Mouse (Mus musculus) intestine, embryonic 14.5 days (tissue): ENCODE measurements around the gene Rgs5. TPM values are rescaled to one million over a fixed set of nuclear protein-coding genes. Genes with fewer than 3 reads are reported as not detected.

Source experiments
- ATAC-seq: fragments of 200-750 bp; cut with Nextera tagmentation; replicated peaks from 2 replicates; pipeline ENCODE4 v1.8.0; 2017; ENCODE audit warnings: low read depth, moderate number of reproducible peaks, moderate TSS enrichment, moderate library complexity; ENCODE audit not compliant: low FRiP score, low TSS enrichment
- DNase-seq: peaks from one replicate; pipeline ENCODE4 v3.0.0-alpha.2; 2018; ENCODE audit warnings: low spot score
- H3K27ac ChIP-seq: fragments of 300-500 bp; sonication (generic); 2 replicates; pipeline ENCODE4 v1.5.1; 2014; ENCODE audit warnings: low read depth, mild to moderate bottlenecking, control low read depth
- H3K27me3 ChIP-seq: fragments of 300-500 bp; sonication (generic); replicated peaks from 2 replicates; pipeline ENCODE4 v1.6.1; 2014; ENCODE audit warnings: low read length, control low read depth; ENCODE audit not compliant: control insufficient read depth, insufficient read depth
- H3K36me3 ChIP-seq: fragments of 300-500 bp; sonication (generic); 2 replicates; pipeline ENCODE4 v1.6.1; 2014; ENCODE audit warnings: low read length, control low read depth; ENCODE audit not compliant: control insufficient read depth, insufficient read depth
- H3K4me1 ChIP-seq: fragments of 300-500 bp; sonication (generic); replicated peaks from 2 replicates; pipeline ENCODE4 v1.6.1; 2014; ENCODE audit warnings: low read length, control low read depth, mixed read lengths; ENCODE audit not compliant: control insufficient read depth, insufficient read depth
- H3K4me2 ChIP-seq: fragments of 300-500 bp; sonication (generic); 2 replicates; pipeline ENCODE4 v1.6.1; 2014; ENCODE audit warnings: low read length
- H3K4me3 ChIP-seq: fragments of 300-500 bp; sonication (generic); 2 replicates; pipeline ENCODE4 v1.5.1; 2014; ENCODE audit warnings: low read depth, low read length, control low read depth, mixed read lengths
- H3K9ac ChIP-seq: fragments of 300-500 bp; sonication (generic); 2 replicates; pipeline ENCODE4 v1.6.1; 2014; ENCODE audit warnings: mild to moderate bottlenecking, low read length
- H3K9me3 ChIP-seq: fragments of 300-500 bp; sonication (generic); 2 replicates; pipeline ENCODE4 v1.6.1; 2016; ENCODE audit warnings: low read length, control low read depth; ENCODE audit not compliant: control insufficient read depth
- WGBS: fragments of 180-500 bp; shearing (Covaris S2); extraction: QIAGEN DNeasy Blood & Tissue Kit; methylation state at CpG from one replicate; pipeline ENCODE4 v1.1.7; 2014; 5-methylcytosine and 5-hydroxymethylcytosine counted together
- polyA plus RNA-seq: library from polyadenylated mRNA; unstranded; fragments of >200 nt; fragmentation: Nextera tagmentation; extraction: Ambion mirVana; gene quantifications from 2 replicates; pipeline ENCODE4 v1.2.1, GENCODE M21; 2014

Rgs5 gene
- polyA plus RNA-seq, 1 experiment from 2014 or later = 20.9 TPM

DNA sequence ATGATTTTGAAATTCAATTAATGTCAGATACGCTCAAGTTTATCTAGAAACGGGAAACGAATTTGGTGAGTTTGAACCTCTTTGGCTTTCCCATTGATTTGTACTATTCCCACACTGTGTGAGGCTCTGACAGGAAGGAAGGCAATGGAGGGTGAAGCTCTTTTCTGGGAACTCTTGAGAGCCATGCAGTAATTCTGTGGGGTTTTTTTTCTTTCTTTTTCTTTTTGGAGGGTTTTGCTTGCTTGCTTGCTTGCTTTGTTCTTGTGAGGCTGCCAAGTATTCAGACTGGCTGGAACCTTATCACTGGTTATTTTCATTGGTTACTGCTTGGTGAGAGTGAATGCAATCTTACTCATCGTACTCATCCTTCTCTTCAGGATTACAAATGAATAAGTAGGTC is 17.0 kb downstream of the Rgs5 start:
- no peaks in the 10 kb centered on the region; the same call in 1 of the 2 replicates for H3K4me1 ChIP-seq
- H3K9ac ChIP-seq = no peak overlapping the region
- H3K9me3 ChIP-seq = no peaks in the 10 kb centered on the region
- DNase-seq (no peak), ATAC-seq (no peak)
- 81% methylated on average over 4 of the region's 4 CpGs for WGBS
- H3K4me3 ChIP-seq = no peak overlapping the region
- no peak overlapping the region for H3K4me2 ChIP-seq
- no peaks in the 10 kb centered on the region for H3K27me3 ChIP-seq
- no peaks in the 10 kb centered on the region for H3K36me3 ChIP-seq
- H3K27ac ChIP-seq = no peak overlapping the region

DNA sequence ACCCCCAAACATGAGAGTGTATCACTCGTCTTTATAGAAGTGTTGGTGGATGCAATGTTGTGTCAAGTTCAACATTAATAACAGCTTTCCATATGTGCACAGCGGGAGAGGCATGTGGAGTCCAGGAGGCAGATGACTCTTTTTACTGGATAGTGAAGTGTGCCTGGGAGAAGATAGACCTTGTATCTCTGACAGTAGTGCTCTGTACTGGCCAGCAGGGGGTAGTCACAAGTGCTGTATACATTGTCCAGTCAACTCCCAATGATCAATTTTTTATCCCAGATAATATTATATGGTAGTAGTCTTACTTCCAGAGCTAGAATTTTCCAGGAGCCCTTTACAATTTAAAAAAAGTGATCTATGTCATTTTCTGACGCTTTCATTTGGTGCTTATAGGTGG is 18.8 kb downstream of the Rgs5 start:
- no peaks in the 10 kb centered on the region for H3K4me1 ChIP-seq
- H3K27ac ChIP-seq = no peak overlapping the region
- DNase-seq (no peak), ATAC-seq (no peak)
- H3K4me3 ChIP-seq = no peak overlapping the region
- H3K9ac ChIP-seq = no peak overlapping the region
- no peaks in the 10 kb centered on the region for H3K36me3 ChIP-seq
- no peaks in the 10 kb centered on the region for H3K27me3 ChIP-seq
- no peak overlapping the region for H3K4me2 ChIP-seq
- WGBS = 62% methylated on average over 3 of the region's 3 CpGs
- H3K9me3 ChIP-seq = no peaks in the 10 kb centered on the region

DNA sequence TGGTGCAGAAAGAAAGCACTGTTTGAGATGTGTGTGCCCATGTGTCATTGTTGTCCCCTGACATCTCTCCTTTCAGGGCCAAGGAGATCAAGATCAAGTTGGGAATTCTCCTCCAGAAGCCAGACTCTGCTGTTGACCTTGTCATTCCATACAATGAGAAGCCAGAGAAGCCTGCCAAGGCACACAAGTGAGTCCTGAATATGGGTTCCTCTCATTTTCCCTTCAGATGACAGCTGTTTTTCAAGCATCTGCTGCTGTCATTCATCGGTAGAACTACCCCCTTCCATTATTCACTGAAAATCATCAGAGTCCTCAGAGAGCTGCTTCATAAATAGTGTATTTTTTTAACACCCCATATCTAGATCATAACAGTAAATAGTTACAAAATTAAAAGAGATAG is 21.4 kb downstream of the Rgs5 start:
- Histone ChIP-seq H3K4me2 (no peak overlapping the region), H3K27ac (no peak overlapping the region), H3K9ac (no peak overlapping the region), H3K36me3 (no peaks in the 10 kb centered on the region), H3K4me1 (no peaks in the 10 kb centered on the region), H3K27me3 (no peaks in the 10 kb centered on the region), H3K4me3 (no peak overlapping the region), H3K9me3 (no peaks in the 10 kb centered on the region)
- ATAC-seq (no peak), DNase-seq (no peak)
- WGBS = 98% methylated on average over 1 of the region's 1 CpGs

DNA sequence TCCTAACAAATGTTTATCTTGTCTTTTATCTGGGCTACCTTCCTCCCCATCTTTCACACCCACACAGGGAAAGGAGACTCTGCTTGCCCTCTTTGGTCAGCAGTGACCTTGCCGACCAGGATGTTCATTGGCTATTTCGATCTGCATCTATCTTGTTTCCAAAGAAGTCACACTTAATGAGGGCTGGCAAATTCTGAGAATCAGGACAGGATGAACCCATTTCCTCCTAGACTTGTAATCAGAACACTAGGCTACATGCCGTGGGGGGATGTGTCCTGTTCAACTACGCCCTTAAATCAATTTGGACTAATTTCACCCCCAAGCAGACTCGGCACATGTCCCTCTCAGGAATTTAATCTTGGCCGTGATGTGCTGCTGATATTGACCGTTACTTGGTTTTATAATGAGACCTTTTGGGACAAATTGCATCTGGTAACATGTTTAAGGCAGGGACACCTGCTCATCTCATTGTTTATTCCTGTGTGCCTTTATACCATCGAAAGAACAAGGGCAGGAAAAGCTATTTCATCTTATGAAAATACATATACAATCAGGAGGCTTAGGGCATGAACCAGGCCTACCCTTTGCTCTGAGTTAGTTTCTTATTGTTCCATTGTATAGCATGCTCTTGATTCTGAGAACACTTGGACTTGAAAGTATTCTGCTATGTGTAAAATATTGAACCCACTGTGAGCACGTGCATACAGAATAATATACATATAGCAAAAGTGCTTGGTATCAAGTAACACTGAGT is 25.3 kb downstream of the Rgs5 start:
- Histone ChIP-seq H3K36me3 (no peaks in the 10 kb centered on the region), H3K27ac (no peak overlapping the region), H3K9ac (no peak overlapping the region), H3K4me3 (no peak overlapping the region), H3K9me3 (no peaks in the 10 kb centered on the region), H3K4me2 (no peak overlapping the region), H3K27me3 (no peaks in the 10 kb centered on the region), H3K4me1 (no peaks in the 10 kb centered on the region)
- WGBS = 74% methylated on average over 9 of the region's 9 CpGs
- no peak for DNase-seq
- ATAC-seq = no peak

DNA sequence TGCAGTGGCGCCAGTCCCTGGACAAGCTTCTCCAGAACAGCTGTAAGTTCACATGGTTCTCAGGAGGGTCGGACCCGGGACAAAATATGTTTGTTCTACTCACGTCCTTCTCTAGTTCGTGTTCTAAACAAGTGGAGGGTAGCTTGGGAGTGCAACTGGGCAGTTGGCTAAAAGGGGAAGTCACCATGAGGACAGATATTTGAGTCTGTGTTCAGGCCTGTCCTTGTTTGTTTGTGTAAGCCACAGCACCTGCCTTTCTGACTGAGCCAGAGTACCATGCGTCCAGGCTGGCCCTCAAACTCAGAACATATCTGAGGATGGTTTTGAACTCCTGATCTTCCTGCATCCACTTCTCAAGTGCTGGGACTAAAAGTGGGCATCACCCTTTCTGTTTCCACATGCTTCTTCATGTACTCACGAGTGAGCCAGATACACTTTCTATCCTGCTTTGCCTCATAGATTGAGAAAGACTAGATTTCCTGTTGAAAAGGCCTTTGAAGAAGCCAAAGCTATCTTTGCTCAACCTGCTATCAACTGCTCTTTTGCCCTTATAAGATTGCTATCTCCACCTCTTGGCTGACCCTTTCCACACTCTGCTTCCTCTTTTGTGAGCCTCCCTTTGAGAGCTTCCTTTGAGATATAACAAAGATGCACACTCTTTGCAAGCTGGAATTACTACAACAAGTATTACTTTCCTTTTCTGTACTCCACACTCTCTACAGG is 27.6 kb downstream of the Rgs5 start:
- H3K4me3 ChIP-seq = no peak overlapping the region
- no peak for DNase-seq
- H3K27me3 ChIP-seq = no peaks in the 10 kb centered on the region
- H3K9me3 ChIP-seq = no peaks in the 10 kb centered on the region
- ATAC-seq = no peak
- H3K27ac ChIP-seq = no peak overlapping the region
- WGBS = 89% methylated on average over 7 of the region's 7 CpGs
- H3K9ac ChIP-seq = no peak overlapping the region
- no peaks in the 10 kb centered on the region for H3K36me3 ChIP-seq
- no peaks in the 10 kb centered on the region for H3K4me1 ChIP-seq
- no peak overlapping the region for H3K4me2 ChIP-seq

DNA sequence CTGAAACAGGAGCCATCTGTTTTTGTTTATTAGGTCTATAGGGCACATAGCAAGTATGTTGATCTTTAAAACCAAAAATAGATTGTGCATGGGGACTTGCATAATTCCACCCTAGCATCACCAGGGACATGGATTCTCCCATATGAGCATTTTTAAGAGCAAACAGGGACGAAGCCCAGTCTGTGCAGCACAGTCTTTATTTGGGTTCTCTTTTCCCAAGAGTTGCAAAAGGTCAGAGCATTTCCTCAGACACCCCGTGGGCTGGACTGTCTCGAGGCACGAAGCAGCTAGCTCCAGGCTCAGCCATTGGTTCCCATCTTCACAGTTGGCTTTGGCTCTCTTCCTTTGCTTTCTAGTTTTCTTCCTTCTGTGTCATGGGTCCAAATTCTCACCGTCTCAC is 30.0 kb downstream of the Rgs5 start:
- WGBS = 70% methylated on average over 5 of the region's 5 CpGs

DNA sequence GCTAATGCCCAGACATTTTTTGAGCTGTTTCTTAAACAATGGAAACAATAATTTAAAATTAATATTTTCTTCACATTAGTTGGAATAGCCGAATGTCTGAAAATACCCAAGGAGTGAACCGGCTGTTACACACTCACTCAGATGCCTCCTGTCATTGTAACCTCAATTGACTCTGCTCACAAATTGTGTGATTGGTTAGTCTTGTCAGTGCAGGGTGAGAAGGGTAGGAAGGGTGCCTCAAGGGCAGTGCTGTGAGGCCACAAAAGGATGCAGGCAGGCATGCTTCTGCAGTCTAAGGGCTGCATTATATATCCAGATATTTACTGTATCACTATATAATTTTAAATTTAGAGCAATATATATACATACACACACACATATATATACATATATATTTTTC is 37.7 kb downstream of the Rgs5 start:
- Histone ChIP-seq H3K9me3 (no peaks in the 10 kb centered on the region), H3K4me1 (no peaks in the 10 kb centered on the region), H3K4me3 (no peak overlapping the region), H3K4me2 (no peak overlapping the region), H3K27ac (no peak overlapping the region), H3K9ac (no peak overlapping the region), H3K36me3 (peaks cover 4% of the 10 kb centered on the region; the same call in 1 of the 2 replicates), H3K27me3 (no peaks in the 10 kb centered on the region)
- WGBS = 88% methylated on average over 2 of the region's 2 CpGs
- DNase-seq (no peak), ATAC-seq (no peak)

More for the DNA sequence above, 30.0 kb downstream of the Rgs5 start:
- ATAC-seq (no peak), DNase-seq (no peak)
- no peaks in the 10 kb centered on the region for H3K36me3 ChIP-seq
- H3K27ac ChIP-seq = no peak overlapping the region
- H3K4me1 ChIP-seq = no peaks in the 10 kb centered on the region
- H3K4me2 ChIP-seq = no peak overlapping the region
- H3K9me3 ChIP-seq = no peaks in the 10 kb centered on the region
- H3K9ac ChIP-seq = no peak overlapping the region
- H3K4me3 ChIP-seq = no peak overlapping the region
- no peaks in the 10 kb centered on the region for H3K27me3 ChIP-seq

DNA sequence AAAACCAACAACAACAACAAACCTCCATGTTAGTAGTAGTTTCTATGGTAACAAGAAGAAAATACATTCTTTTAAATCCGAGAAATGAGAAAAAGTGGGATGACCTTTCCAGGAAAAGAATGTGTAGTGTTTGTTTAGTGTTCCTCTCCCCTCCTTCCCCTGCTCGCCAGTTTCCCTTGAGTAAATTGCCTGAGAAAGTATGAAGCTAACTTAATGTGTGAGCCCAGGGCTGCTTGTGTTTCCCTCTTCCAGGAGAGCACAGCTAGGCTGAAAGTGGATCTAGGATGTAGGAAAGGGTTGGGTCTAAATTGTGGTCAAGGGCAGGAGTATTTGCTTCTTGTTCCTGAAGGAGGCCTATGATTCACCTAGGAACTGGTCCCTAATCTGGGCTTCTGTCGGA is 38.2 kb downstream of the Rgs5 start:
- ATAC-seq (no peak), DNase-seq (no peak)
- WGBS = 52% methylated on average over 3 of the region's 3 CpGs
- Histone ChIP-seq H3K4me1 (no peaks in the 10 kb centered on the region), H3K9ac (no peak overlapping the region), H3K27ac (no peak overlapping the region), H3K9me3 (no peaks in the 10 kb centered on the region), H3K4me2 (no peak overlapping the region), H3K27me3 (no peaks in the 10 kb centered on the region), H3K36me3 (peaks cover 4% of the 10 kb centered on the region; the same call in 1 of the 2 replicates), H3K4me3 (no peak overlapping the region)

DNA sequence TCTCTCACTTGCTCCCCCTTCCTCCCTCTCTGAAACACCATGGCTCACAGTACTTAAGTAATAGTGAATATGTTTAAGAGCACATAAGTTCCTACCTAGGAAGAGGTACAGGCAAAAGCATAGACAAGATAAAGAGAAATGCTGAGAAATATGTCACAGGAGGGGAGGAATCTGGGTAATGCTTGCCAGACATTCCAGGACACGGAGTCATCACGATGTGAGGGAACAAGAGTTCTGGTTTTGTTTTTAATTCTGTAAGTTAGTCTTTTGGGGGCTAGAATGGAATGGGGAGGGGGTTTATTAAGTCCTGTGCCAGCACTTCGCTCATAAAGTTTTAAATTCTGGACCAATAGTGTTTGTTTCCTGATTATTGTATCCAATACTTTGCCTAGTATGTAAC is 40.1 kb downstream of the Rgs5 start:
- 62% methylated on average over 3 of the region's 3 CpGs for WGBS

More for the DNA sequence above, 40.1 kb downstream of the Rgs5 start:
- Histone ChIP-seq H3K27me3 (no peaks in the 10 kb centered on the region), H3K9me3 (no peaks in the 10 kb centered on the region), H3K36me3 (peaks cover 4% of the 10 kb centered on the region; the same call in 1 of the 2 replicates), H3K9ac (no peak overlapping the region), H3K4me2 (no peak overlapping the region), H3K27ac (no peak overlapping the region), H3K4me3 (no peak overlapping the region), H3K4me1 (no peaks in the 10 kb centered on the region)
- DNase-seq (no peak), ATAC-seq (no peak)
